Mouse (Mus musculus) lung, postnatal 0 days (tissue): ENCODE measurements around the gene Sucla2.

Source experiments
- CTCF ChIP-seq: IDR thresholded peaks from 2 replicates; pipeline ENCODE4 v1.5.1; 2016; ENCODE audit warnings: antibody characterized with exemption, mild to moderate bottlenecking
- EP300 ChIP-seq: IDR thresholded peaks from 2 replicates; pipeline ENCODE4 v1.6.1; 2016; ENCODE audit warnings: antibody characterized with exemption, mild to moderate bottlenecking, control low read depth

DNA sequence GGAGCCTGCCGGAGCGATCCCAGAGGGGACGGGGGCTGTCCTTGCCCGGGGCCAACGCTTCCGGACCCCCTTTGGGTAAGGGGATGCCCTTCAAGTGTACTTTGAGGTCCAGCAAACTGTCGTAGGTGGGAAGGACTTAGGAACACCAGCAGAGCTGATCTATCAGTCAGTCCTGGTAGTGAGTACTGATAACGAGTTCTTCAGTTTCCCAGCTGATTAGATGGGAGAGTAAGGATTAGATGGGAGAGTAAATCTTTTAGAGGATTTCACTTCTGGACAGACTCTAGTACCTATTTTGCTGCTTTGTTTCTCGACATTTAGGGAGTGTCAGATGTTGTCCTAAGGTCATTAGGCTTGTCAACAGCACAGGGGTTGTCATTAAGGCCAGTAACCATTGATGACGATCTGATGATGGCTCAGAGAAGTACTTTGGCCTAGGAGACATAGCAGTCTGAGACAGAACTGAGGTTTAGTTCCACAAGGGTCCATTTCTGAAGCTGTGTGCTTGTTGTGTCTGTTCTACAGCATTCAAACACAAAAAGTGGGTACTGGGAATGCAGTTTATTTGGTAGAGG lies 28.1 kb downstream of the Sucla2 start:
- no peak for TF ChIP-seq CTCF
- TF ChIP-seq EP300 = no peak
